Mouse (Mus musculus): ENCODE measurements around the gene Notch2. TPM values are rescaled to one million over a fixed set of nuclear protein-coding genes. Genes with fewer than 3 reads are reported as not detected.
A peak's percentile ranks its signal among the peaks of the same experiment; 100 is the strongest.

The Notch2 gene
- polyA plus RNA-seq, 1 experiment from 2014 or later = 7.9 TPM

DNA sequence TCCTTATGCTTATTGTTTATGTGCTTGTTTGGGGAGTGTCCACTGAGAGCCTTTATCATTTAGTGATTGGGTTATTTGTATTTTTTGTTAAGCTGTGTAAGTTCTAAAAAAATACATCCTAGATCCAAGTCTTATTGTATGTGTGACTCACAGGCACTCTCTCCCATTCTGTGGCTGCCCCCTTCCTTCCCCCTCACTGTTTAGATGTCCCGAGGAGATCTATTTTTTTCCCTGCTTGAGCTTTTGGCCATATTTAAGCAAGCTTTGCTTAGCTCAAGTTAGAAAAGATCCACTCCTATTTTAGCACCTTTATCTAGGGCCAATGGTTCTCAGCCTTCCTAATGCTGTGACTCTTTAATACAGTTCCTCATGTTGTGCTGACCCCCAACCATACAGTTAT, 65.5 kb downstream of the Notch2 start:
- Histone ChIP-seq H3K4me3 (ENCODE audit: low read depth, low read length) (no peak overlapping the region), H3K27ac (ENCODE audit: low read length) (no peak overlapping the region), H3K4me2 (ENCODE audit: low read depth, low read length) (no peak overlapping the region), H3K36me3 (ENCODE audit: control insufficient read depth, insufficient read depth) (no peaks in the 10 kb centered on the region), H3K4me1 (ENCODE audit: control insufficient read depth, low read depth, low read length) (peaks cover 37% of the 10 kb centered on the region), H3K9me3 (replicated peaks; ENCODE audit: control insufficient read depth, low read length) (no peaks in the 10 kb centered on the region), H3K27me3 (ENCODE audit: control insufficient read depth, insufficient read depth, low read depth, low read length) (no peaks in the 10 kb centered on the region), H3K9ac (ENCODE audit: low read depth, low read length) (no peak overlapping the region)
- no peak for ATAC-seq (ENCODE audit: low read depth)
- 50% methylated on average over 1 of the region's 1 CpGs for WGBS (ENCODE audit: insufficient replicate concordance)

DNA sequence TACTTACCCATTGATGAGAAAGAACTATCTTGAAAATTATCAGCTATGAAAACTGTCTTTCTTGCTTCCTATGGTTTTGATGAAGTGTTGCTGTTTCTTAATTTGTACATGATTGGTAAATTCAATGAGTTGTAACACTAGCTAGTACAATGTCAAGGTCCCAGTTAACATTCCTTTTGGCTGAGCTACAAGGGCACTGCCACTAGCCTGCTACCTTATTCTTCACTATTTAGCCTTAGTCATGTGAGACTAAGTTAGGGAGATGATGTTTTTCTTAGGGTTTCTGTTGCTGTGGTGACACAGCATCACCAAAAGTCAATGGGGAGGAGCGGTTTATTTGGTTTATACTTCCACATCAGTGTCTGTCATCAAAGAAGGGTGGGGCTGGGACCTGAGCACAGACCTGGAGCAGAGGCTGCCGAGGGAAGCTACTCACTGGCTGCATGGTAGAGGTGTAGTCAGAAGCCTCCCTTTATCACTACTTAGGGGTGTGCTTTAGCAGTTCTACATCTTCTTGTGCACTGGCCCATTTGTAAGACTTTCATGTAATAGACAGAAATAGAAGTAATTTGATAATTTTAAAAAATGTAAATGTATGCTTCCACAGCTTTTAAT, 66.4 kb downstream of the Notch2 start:
- H3K4me1 ChIP-seq (ENCODE audit: control insufficient read depth, low read depth, low read length) = peaks cover 40% of the 10 kb centered on the region
- H3K4me2 ChIP-seq (ENCODE audit: low read depth, low read length) = no peak overlapping the region
- no peak overlapping the region for H3K9ac ChIP-seq (ENCODE audit: low read depth, low read length)
- 50% methylated on average over 2 of the region's 2 CpGs for WGBS (ENCODE audit: insufficient replicate concordance)
- 0 out of 2 replicates have a peak overlapping the region, but pooled peaks have one; percentile 36 for H3K27ac ChIP-seq (ENCODE audit: low read length)
- H3K9me3 ChIP-seq (replicated peaks; ENCODE audit: control insufficient read depth, low read length) = no peaks in the 10 kb centered on the region
- no peak overlapping the region for H3K4me3 ChIP-seq (ENCODE audit: low read depth, low read length)
- ATAC-seq (ENCODE audit: low read depth) = peak; percentile 51
- no peaks in the 10 kb centered on the region for H3K27me3 ChIP-seq (ENCODE audit: control insufficient read depth, insufficient read depth, low read depth, low read length)
- H3K36me3 ChIP-seq (ENCODE audit: control insufficient read depth, insufficient read depth) = no peaks in the 10 kb centered on the region

DNA sequence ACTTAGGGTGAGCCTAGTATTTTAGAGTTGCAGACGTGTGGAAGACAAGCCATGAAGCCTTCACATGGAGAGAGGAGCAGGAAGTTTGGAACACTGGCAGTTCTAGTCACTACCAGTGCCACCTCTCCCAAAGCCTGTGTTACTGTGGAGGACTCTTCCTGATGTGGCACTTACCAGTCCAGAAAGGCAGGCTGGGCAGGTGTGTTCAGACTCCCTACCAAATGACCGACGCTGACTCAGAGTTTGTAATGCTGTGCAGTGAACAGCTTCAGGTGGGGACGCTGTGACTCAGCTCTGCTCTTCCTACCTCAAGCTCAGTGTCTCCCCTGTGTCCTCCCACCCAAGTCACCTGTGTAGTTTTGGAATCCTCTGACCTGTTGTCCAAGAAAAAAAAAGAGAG, 67.3 kb downstream of the Notch2 start:
- H3K27ac ChIP-seq (ENCODE audit: low read length) = peak overlapping the region; percentile 52; the same call in 1 of the 2 replicates
- peaks cover 48% of the 10 kb centered on the region for H3K4me1 ChIP-seq (ENCODE audit: control insufficient read depth, low read depth, low read length)
- no peak for ATAC-seq (ENCODE audit: low read depth)

DNA sequence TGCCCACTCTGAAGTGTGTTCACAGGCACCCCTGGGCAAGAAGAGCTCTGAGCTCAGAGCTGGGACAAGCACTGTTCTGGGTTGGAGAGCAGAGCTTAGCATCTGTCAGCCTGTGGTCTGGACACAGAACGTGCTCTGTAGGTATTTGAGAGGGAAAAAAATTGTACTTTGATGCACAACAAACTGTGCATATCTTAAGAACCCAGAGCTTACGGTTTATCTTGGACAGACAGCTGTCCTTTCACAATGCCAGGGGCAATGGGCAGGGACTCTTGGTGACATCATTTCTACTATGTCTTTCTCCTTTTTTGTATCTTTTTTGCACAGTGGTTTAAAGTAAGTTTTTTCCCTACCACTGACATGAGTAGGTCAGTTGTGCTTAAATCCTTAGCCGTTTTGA, 68.9 kb downstream of the Notch2 start:
- Histone ChIP-seq H3K4me2 (ENCODE audit: low read depth, low read length) (no peak overlapping the region), H3K4me1 (ENCODE audit: control insufficient read depth, low read depth, low read length) (peaks cover 53% of the 10 kb centered on the region), H3K27me3 (ENCODE audit: control insufficient read depth, insufficient read depth, low read depth, low read length) (no peaks in the 10 kb centered on the region), H3K9ac (ENCODE audit: low read depth, low read length) (peak overlapping the region; percentile 41), H3K9me3 (replicated peaks; ENCODE audit: control insufficient read depth, low read length) (no peaks in the 10 kb centered on the region), H3K27ac (ENCODE audit: low read length) (peak overlapping the region; percentile 82), H3K36me3 (ENCODE audit: control insufficient read depth, insufficient read depth) (no peaks in the 10 kb centered on the region; the same call in 1 of the 2 replicates), H3K4me3 (ENCODE audit: low read depth, low read length) (no peak overlapping the region)
- WGBS (ENCODE audit: insufficient replicate concordance) = 26% methylated on average over 3 of the region's 3 CpGs
- ATAC-seq (ENCODE audit: low read depth) = peak; percentile 80

More for the DNA sequence above, 67.3 kb downstream of the Notch2 start:
- H3K36me3 ChIP-seq (ENCODE audit: control insufficient read depth, insufficient read depth) = no peaks in the 10 kb centered on the region; the same call in 1 of the 2 replicates
- no peak overlapping the region for H3K9ac ChIP-seq (ENCODE audit: low read depth, low read length)
- H3K9me3 ChIP-seq (replicated peaks; ENCODE audit: control insufficient read depth, low read length) = no peaks in the 10 kb centered on the region
- no peak overlapping the region for H3K4me2 ChIP-seq (ENCODE audit: low read depth, low read length)
- no peak overlapping the region for H3K4me3 ChIP-seq (ENCODE audit: low read depth, low read length)
- H3K27me3 ChIP-seq (ENCODE audit: control insufficient read depth, insufficient read depth, low read depth, low read length) = no peaks in the 10 kb centered on the region
- WGBS (ENCODE audit: insufficient replicate concordance) = 82% methylated on average over 4 of the region's 4 CpGs

DNA sequence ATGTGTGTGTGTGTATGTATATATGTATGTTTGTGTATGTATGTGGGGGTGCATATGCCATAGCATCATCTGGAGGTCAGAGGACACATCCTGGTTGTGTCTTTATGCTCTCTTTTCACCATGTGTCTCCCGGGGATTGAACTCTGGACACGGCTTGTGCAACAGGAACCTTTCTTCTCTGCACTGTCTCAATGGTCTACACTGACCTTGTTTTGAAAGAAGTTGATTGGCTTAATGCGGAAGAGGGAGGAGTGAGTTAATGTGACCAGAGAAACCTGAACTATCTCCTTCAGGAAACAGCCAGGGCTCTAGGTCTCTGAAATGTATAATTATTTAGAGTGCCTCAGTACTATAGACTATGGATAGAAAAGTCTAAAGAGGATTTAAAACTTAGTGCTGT, 69.6 kb downstream of the Notch2 start:
- Histone ChIP-seq H3K36me3 (ENCODE audit: control insufficient read depth, insufficient read depth) (no peaks in the 10 kb centered on the region; the same call in 1 of the 2 replicates), H3K9me3 (replicated peaks; ENCODE audit: control insufficient read depth, low read length) (no peaks in the 10 kb centered on the region), H3K27me3 (ENCODE audit: control insufficient read depth, insufficient read depth, low read depth, low read length) (no peaks in the 10 kb centered on the region), H3K4me1 (ENCODE audit: control insufficient read depth, low read depth, low read length) (peaks cover 53% of the 10 kb centered on the region), H3K4me3 (ENCODE audit: low read depth, low read length) (no peak overlapping the region), H3K4me2 (ENCODE audit: low read depth, low read length) (no peak overlapping the region), H3K27ac (ENCODE audit: low read length) (peak overlapping the region; percentile 31), H3K9ac (ENCODE audit: low read depth, low read length) (no peak overlapping the region)
- no peak for ATAC-seq (ENCODE audit: low read depth)
- WGBS (ENCODE audit: insufficient replicate concordance) = 57% methylated on average over 3 of the region's 3 CpGs

DNA sequence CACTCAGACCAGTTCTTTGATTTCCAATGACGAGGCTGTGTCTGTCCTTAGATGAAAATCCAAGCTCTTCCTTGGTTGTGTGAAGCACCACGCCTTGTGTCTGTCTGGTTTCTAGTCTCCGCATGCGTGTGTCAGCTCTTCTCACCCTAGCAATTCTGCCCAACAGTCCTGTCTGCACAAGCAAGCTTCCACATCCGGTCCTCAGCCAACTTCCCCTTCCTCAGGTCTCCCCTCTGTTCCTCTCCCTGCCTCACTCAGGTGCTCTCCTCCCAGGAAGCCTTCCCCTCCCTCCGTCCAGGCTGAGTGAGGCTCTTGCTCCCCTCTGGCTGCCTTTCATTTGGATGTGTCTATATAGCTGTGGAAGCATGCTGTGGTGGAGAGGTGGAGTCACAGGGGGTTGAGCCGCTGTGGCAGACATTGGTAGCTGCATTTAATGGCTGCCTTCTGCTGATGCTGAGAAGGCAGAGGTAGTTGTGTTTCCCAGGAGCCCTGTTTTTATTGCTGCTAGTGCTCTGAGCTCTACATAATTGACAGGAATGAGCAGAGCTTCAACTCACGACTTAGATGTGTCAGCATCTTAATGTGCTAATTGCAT, 70.8 kb downstream of the Notch2 start:
- H3K4me1 ChIP-seq (ENCODE audit: control insufficient read depth, low read depth, low read length) = peaks cover 53% of the 10 kb centered on the region
- peak overlapping the region; percentile 20; the same call in 1 of the 2 replicates for H3K27ac ChIP-seq (ENCODE audit: low read length)
- no peaks in the 10 kb centered on the region; the same call in 1 of the 2 replicates for H3K36me3 ChIP-seq (ENCODE audit: control insufficient read depth, insufficient read depth)
- ATAC-seq (ENCODE audit: low read depth) = no peak
- no peak overlapping the region for H3K9ac ChIP-seq (ENCODE audit: low read depth, low read length)
- H3K27me3 ChIP-seq (ENCODE audit: control insufficient read depth, insufficient read depth, low read depth, low read length) = no peaks in the 10 kb centered on the region
- no peak overlapping the region for H3K4me3 ChIP-seq (ENCODE audit: low read depth, low read length)
- WGBS (ENCODE audit: insufficient replicate concordance) = 55% methylated on average over 8 of the region's 8 CpGs
- no peak overlapping the region for H3K4me2 ChIP-seq (ENCODE audit: low read depth, low read length)
- H3K9me3 ChIP-seq (replicated peaks; ENCODE audit: control insufficient read depth, low read length) = no peaks in the 10 kb centered on the region

DNA sequence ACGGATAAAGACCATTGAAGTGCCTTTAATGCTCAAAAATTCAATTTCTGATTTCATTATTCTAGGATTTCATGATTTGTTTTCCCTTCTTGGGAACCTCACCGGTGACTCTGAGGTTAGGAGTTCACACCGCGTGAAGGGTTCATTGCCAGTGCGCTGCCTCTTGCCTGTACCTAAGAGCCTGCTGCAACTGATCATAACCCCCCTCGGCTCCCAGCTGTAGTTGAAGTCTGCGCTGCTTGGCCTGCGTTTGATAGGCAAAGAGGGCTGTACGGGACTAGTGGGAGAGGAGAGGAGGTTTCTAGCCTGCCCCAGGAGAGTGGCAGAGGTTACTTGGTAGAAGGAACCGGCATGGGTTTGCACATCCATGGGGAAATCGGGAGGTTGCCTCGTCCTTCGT, 71.5 kb downstream of the Notch2 start:
- no peak for ATAC-seq (ENCODE audit: low read depth)
- 81% methylated on average over 13 of the region's 13 CpGs for WGBS (ENCODE audit: insufficient replicate concordance)
- Histone ChIP-seq H3K4me2 (ENCODE audit: low read depth, low read length) (no peak overlapping the region), H3K4me3 (ENCODE audit: low read depth, low read length) (no peak overlapping the region), H3K27me3 (ENCODE audit: control insufficient read depth, insufficient read depth, low read depth, low read length) (no peaks in the 10 kb centered on the region), H3K4me1 (ENCODE audit: control insufficient read depth, low read depth, low read length) (peaks cover 50% of the 10 kb centered on the region), H3K9ac (ENCODE audit: low read depth, low read length) (no peak overlapping the region), H3K9me3 (replicated peaks; ENCODE audit: control insufficient read depth, low read length) (no peaks in the 10 kb centered on the region), H3K27ac (ENCODE audit: low read length) (no peak overlapping the region), H3K36me3 (ENCODE audit: control insufficient read depth, insufficient read depth) (no peaks in the 10 kb centered on the region; the same call in 1 of the 2 replicates)

DNA sequence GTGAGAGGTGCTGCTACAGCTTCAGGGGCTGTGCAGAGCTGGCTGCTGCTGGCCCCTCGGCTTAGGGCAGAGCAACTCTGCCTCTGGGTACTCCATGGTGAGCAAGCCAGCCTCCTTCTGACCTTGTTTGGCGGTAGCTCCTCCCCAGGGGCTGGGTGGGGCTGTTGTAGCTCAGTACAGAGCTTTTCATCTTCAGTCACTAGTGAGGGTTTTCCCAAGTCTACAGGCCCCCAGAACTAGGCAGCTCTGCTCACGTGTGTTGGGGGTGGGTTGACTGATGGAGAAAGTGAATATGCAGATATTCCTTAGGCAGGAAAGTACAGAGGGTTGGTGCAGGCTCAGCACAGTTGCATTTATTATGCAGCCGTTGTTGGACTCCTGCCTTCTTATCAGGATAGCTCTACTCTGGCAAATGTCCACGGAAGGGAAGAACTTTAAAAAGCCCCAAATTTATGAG, 72.5 kb downstream of the Notch2 start:
- 16% methylated on average over 5 of the region's 5 CpGs for WGBS (ENCODE audit: insufficient replicate concordance)

DNA sequence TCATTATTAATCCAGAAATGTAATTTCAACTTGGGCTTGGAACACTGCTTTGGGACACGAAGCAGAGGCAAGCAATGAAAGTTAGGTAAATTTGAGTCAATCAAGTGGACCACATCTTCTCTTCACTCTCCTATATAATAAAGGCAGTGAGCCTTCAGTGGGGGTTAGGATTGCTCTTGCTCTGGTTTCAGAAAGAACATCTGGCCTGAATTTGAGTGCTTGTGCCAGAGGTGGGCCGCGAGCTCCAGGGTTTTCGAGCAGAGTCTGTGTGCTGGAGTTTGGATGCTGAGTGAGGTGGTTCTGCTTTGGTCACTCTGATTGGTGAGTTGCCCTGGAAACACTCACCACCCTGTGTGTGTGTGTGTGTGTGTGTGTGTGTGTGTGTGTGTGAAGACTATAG, 73.1 kb downstream of the Notch2 start:
- no peaks in the 10 kb centered on the region for H3K9me3 ChIP-seq (replicated peaks; ENCODE audit: control insufficient read depth, low read length)
- H3K9ac ChIP-seq (ENCODE audit: low read depth, low read length) = no peak overlapping the region
- no peak for ATAC-seq (ENCODE audit: low read depth)
- H3K4me3 ChIP-seq (ENCODE audit: low read depth, low read length) = no peak overlapping the region
- H3K4me1 ChIP-seq (ENCODE audit: control insufficient read depth, low read depth, low read length) = peaks cover 37% of the 10 kb centered on the region
- WGBS (ENCODE audit: insufficient replicate concordance) = 80% methylated on average over 4 of the region's 4 CpGs
- H3K27ac ChIP-seq (ENCODE audit: low read length) = no peak overlapping the region
- 0 out of 2 replicates have a peak overlapping the region, but pooled peaks have one; percentile 32 for H3K4me2 ChIP-seq (ENCODE audit: low read depth, low read length)
- H3K36me3 ChIP-seq (ENCODE audit: control insufficient read depth, insufficient read depth) = no peaks in the 10 kb centered on the region; the same call in 1 of the 2 replicates
- no peaks in the 10 kb centered on the region for H3K27me3 ChIP-seq (ENCODE audit: control insufficient read depth, insufficient read depth, low read depth, low read length)

More for the DNA sequence above, 72.5 kb downstream of the Notch2 start:
- Histone ChIP-seq H3K4me3 (ENCODE audit: low read depth, low read length) (no peak overlapping the region), H3K27ac (ENCODE audit: low read length) (0 out of 2 replicates have a peak overlapping the region, but pooled peaks have one; percentile 7), H3K9ac (ENCODE audit: low read depth, low read length) (no peak overlapping the region), H3K9me3 (replicated peaks; ENCODE audit: control insufficient read depth, low read length) (no peaks in the 10 kb centered on the region), H3K27me3 (ENCODE audit: control insufficient read depth, insufficient read depth, low read depth, low read length) (no peaks in the 10 kb centered on the region), H3K4me2 (ENCODE audit: low read depth, low read length) (peak overlapping the region; percentile 32; the same call in 1 of the 2 replicates), H3K4me1 (ENCODE audit: control insufficient read depth, low read depth, low read length) (peaks cover 41% of the 10 kb centered on the region), H3K36me3 (ENCODE audit: control insufficient read depth, insufficient read depth) (no peaks in the 10 kb centered on the region; the same call in 1 of the 2 replicates)
- peak; percentile 74 for ATAC-seq (ENCODE audit: low read depth)

All from liver, embryonic 16.5 days (tissue).